Mouse (Mus musculus) myocyte (in vitro differentiated cells): ENCODE measurements around the gene Bag5.
"Not testable (repeated sequence)": the region's sequence is repeated elsewhere in the genome, so short reads cannot be mapped to it uniquely, and the experiment has no call there.

Experiments used
- E2F4 ChIP-seq: IDR thresholded peaks from one replicate; pipeline ENCODE4 v1.6.1; 2011; ENCODE audit warnings: mild to moderate bottlenecking, control low read depth, moderate library complexity; ENCODE audit not compliant: insufficient read depth
- MAX ChIP-seq: IDR thresholded peaks from one replicate; pipeline ENCODE4 v1.6.1; 2011; ENCODE audit warnings: low read depth, mild to moderate bottlenecking, control low read depth
- MYOD1 ChIP-seq, 3 experiments: IDR thresholded peaks; one replicate each; pipeline ENCODE4 v1.6.1; 2011; ENCODE audit warnings: control low read depth in 2 of 3, low read depth in 2 of 3, mild to moderate bottlenecking in 2 of 3, moderate library complexity in 1 of 3; ENCODE audit not compliant: insufficient read length in 2 of 3, control insufficient read depth in 1 of 3
- POLR2A ChIP-seq: IDR thresholded peaks from one replicate; pipeline ENCODE4 v1.6.1; 2011; ENCODE audit warnings: low read depth, mild to moderate bottlenecking, control low read depth, moderate library complexity; ENCODE audit not compliant: insufficient read length
- POLR2AphosphoS2 ChIP-seq: IDR thresholded peaks from one replicate; pipeline ENCODE4 v1.6.1; 2011; ENCODE audit warnings: low read depth, control low read depth; ENCODE audit not compliant: insufficient read length
- USF1 ChIP-seq: IDR thresholded peaks from one replicate; pipeline ENCODE4 v1.6.1; 2011; ENCODE audit warnings: low read depth, mild to moderate bottlenecking, control low read depth, moderate library complexity

- TF ChIP-seq E2F4; POLR2A; POLR2AphosphoS2; MAX; MYOD1 (IDR thresholded peaks at IDR 0.05; ENCODE audit: control insufficient read depth in 1 of 3, insufficient read length in 2 of 3, low read depth in 2 of 3); USF1: not testable (repeated sequence)
Observed at GRCm38 (mm10) chr12:111736676-111737075, 23.6 kb upstream of the Bag5 start.
